Mouse (Mus musculus): ENCODE results near the gene Rpl5.

Gene Rpl5

DNA sequence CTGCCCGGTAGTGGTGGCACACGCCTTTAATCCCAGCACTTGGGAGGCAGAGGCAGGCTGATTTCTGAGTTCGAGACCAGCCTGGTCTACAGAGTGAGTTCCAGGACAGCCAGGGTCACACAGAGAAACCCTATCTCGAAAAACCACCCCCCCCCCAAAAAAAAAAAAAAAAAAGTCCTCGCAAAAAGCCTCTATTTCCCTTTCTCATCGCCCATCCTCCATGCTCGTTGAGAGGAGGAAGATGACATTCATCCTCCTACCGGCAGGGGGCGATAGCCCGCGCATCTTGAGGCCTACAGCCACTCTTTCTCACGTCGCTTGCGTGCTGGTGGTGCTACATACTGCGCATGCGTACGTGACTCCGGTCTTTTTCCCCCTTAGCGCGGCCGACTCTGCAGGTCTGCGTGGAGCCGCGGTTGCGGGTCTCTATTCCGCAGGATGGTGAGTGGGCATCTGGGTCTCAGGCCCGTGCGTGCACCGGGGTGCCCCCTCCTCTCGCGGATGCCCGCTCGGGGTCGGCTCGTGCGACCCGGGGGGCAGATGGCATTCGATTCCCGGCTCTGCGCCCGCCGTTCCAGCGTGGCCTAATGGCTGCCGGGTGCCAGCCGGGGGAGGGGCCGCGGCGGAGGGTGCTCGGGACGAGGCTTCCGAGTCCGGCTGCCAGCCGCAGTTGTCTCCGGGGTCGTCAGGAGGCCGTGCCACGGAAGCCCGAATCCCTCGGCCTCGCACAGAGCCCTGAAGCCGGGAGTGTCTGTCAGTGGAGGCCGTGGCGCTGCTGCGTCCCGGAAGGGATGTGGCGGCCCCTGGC is at the start of gene Rpl5:
Rpl5 (plus strand) TSS at position 297 of the 808 bp plus-strand sequence.
- POLR2A ChIA-PET = interaction anchor here (0.6 to 3.4 kb wide), 34 partner anchors 8 to 368 kb away, joined by 3 to 37 read pairs (median 4); partner anchors contain the start of genes Dr1 (in 1 of the 4) and Evi5 (in 1 of the 4)

DNA sequence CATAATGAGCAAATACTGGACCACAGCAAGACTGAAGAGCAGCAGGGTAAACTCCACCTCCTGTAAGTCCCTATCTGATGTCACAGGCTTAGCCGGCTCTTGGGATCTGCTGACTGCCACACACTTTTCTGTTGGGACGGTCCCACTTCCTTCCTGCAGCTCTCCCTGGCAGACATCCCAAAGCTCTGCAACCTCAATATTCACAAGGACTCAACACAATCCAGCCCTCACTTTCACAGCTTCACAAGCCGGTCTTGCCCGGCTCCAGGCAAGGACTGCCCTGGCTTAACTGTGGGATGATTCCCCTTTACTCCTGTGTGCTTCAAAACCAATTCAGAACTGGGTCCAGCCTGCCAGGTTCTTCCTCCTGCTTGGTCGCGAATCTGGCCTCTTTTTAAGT is 46.5 kb upstream of the Rpl5 start:
- ChIA-PET CTCF (interaction anchor here in 1 of 4 experiments (0.6 kb wide), 1 partner anchor 8 kb away, joined by 6 read pairs; no protein-coding TSS in a partner anchor), POLR2A (interaction anchor here in 3 of 4 experiments (0.6 to 2.3 kb wide), 10 partner anchors 7 to 190 kb away, joined by 3 to 9 read pairs (median 4); partner anchors contain the start of gene Rpl5 (in 1 of the 3))

More for the DNA sequence above, at the start of gene Rpl5:
- CTCF ChIA-PET = interaction anchor here in 2 of 4 experiments (0.5 to 1.0 kb wide), 3 partner anchors 32 to 534 kb away, joined by 3 to 4 read pairs (median 4); no protein-coding TSS in a partner anchor

- ChIA-PET POLR2A (interaction anchor here in 2 of 4 experiments (0.7 to 2.2 kb wide), 4 partner anchors 8 to 45 kb away, joined by 3 to 4 read pairs (median 4); partner anchors contain the start of gene Rpl5 (in 1 of the 2)), CTCF (interaction anchor here in 1 of 4 experiments (0.5 kb wide), 1 partner anchor 179 kb away, joined by 3 read pairs; no protein-coding TSS in a partner anchor)
Measured at GRCm38 (mm10) chr5:107854556-107854955, 45.7 kb upstream of the Rpl5 start.

GRCm38 (mm10) chr5:107855546-107855945 is 44.8 kb upstream of the Rpl5 start:
- ChIA-PET POLR2A (interaction anchor here in 2 of 4 experiments (0.6 to 2.2 kb wide), 6 partner anchors 9 to 187 kb away, joined by 3 to 4 read pairs (median 3); no protein-coding TSS in a partner anchor), CTCF (no interaction called here)

DNA sequence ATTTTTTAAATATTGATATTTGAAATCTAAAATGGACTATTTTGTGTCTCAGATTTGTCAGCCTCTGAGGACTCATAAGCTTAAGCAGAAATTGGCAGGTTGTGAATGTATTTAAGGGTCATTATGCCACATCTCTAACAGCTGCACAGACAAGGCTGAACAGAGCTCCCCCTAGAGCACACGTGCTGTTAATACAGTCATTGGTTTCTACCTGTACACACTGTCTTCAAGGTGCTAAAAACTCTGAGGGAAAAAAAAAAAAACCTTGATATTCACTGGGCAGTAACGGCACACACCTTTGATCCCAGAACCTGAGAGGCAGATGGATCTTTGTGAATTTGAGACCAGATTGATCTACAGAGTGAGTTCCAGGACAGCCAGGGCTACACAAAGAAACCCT is 41.3 kb upstream of the Rpl5 start:
- ChIA-PET CTCF (interaction anchor here (0.6 to 1.6 kb wide), 29 partner anchors 9 to 1085 kb away, joined by 3 to 16 read pairs (median 3); no protein-coding TSS in a partner anchor), POLR2A (interaction anchor here in 3 of 4 experiments (0.6 to 4.0 kb wide), 19 partner anchors 9 to 146 kb away, joined by 3 to 18 read pairs (median 4); partner anchors contain the start of gene Evi5 (in 1 of the 3))

DNA sequence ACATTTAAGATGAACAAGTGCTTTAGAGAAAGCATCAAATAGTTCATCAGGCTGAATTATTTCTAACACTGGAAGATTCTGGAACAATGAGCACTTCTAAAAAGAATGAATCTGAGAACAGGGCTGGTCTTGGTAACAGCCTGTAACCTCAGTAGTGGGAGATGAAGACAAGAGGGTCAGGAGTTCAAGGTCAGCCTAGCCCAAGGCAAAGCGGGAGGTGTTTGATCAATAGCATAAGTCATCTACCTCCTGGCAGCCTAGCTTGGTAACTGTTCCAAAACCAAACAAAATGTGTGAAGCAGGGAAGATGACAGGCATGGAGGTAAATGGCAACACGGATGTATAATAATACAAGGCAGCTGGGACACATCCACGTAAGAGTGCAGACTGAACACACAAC is 36.3 kb upstream of the Rpl5 start:
- CTCF ChIA-PET = no interaction called here

GRCm38 (mm10) chr5:107866127-107867126 is 33.9 kb upstream of the Rpl5 start:
- CTCF ChIA-PET = interaction anchor here in 3 of 4 experiments (0.6 to 0.9 kb wide), 3 partner anchors 8 to 1984 kb away, joined by 3 read pairs; partner anchors contain the start of gene Evi5 (in 1 of the 3)
- POLR2A ChIA-PET = interaction anchor here (0.6 to 3.9 kb wide), 17 partner anchors 9 to 268 kb away, joined by 3 to 14 read pairs (median 4); partner anchors contain the start of genes Evi5 (in 1 of the 4) and Rpl5 (in 1 of the 4)

More for the DNA sequence above, 36.3 kb upstream of the Rpl5 start:
- POLR2A ChIA-PET = interaction anchor here in 2 of 4 experiments (0.6 to 3.9 kb wide), 13 partner anchors 10 to 900 kb away, joined by 3 to 14 read pairs (median 3); partner anchors contain the start of genes Cdc7 (in 1 of the 2) and Evi5 (in 1 of the 2)

DNA sequence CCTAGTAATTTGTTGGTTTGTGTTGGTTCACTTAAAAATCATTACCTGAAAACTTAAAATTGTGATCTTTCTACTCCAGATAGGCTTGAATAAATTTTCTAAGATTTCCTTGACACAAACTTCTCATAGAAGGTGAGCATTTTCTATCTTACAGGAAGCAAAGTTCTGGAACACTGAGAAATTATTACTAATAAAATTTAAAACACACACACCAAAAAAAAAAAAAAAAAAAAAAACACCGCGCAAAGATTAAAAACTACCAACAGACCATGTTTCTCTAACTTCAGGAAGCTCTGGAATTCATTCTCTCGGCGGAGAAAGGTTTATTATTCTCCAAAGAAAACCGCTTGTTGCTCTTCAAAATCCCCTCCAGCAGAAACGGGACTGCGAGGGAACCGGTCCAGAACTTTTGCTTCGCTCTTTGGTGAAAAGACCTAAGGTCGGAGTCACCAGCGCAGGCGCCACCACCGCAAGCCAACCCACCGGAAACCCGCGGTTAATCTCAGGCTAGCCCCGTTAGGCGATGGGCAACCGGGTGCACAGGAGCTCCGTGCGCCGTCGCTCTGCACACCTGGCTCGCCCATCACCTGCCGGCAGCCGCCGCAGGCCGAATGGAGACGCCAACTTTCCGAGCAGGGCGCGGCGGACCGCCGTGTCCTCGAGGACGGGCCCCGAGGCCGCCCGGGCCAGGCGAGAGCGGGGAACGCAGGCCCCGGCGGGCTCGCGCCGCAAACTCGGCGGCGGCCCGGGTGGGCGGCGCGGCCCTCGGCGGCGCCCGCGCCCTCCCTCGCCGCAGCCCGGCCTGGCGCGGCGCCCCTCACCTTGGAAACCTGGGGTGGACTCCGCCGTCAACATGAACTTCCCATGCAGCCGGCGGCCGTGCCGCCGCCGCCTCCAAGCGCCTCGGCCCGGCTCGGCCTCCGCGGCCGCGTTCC is 32.1 kb upstream of the Rpl5 start:
- CTCF ChIA-PET = interaction anchor here in 3 of 4 experiments (0.5 to 2.1 kb wide), 6 partner anchors 9 to 180 kb away, joined by 3 to 16 read pairs (median 4); partner anchors contain the start of gene Rpl5 (in 1 of the 3)
- POLR2A ChIA-PET = interaction anchor here (0.7 to 2.8 kb wide), 33 partner anchors 9 to 579 kb away, joined by 3 to 28 read pairs (median 4); partner anchors contain the start of genes Mtf2 (in 1 of the 4) and Tgfbr3 (in 1 of the 4)

GRCm38 (mm10) chr5:107868905-107869424 is 31.3 kb upstream of the Rpl5 start:
- CTCF ChIA-PET = interaction anchor here in 3 of 4 experiments (0.5 to 2.1 kb wide), 6 partner anchors 10 to 181 kb away, joined by 3 to 16 read pairs (median 4); partner anchors contain the start of gene Rpl5 (in 1 of the 3)
- POLR2A ChIA-PET = interaction anchor here (0.7 to 2.8 kb wide), 35 partner anchors 9 to 580 kb away, joined by 3 to 28 read pairs (median 4); partner anchors contain the start of genes Mtf2 (in 1 of the 4), Tgfbr3 (in 1 of the 4) and Ube2d2b (in 1 of the 4)

- CTCF ChIA-PET = interaction anchor here in 2 of 4 experiments (1.4 to 2.1 kb wide), 4 partner anchors 11 to 12 kb away, joined by 3 to 16 read pairs (median 8); no protein-coding TSS in a partner anchor
- POLR2A ChIA-PET = interaction anchor here in 3 of 4 experiments (0.7 to 2.8 kb wide), 20 partner anchors 8 to 141 kb away, joined by 3 to 28 read pairs (median 5); partner anchors contain the start of gene Ube2d2b (in 1 of the 3)
Measured at GRCm38 (mm10) chr5:107869701-107870100, 30.6 kb upstream of the Rpl5 start.

- ChIA-PET POLR2A (interaction anchor here in 2 of 4 experiments (0.6 to 3.7 kb wide), 8 partner anchors 9 to 64 kb away, joined by 3 to 31 read pairs (median 3); no protein-coding TSS in a partner anchor), CTCF (interaction anchor here in 2 of 4 experiments (0.7 to 1.2 kb wide), 2 partner anchors 14 to 1299 kb away, joined by 3 to 5 read pairs; no protein-coding TSS in a partner anchor)
Measured at GRCm38 (mm10) chr5:107873330-107873729, 27.0 kb upstream of the Rpl5 start.

GRCm38 (mm10) chr5:107873886-107874302 is 26.4 kb upstream of the Rpl5 start:
- POLR2A ChIA-PET = interaction anchor here in 2 of 4 experiments (0.6 to 3.7 kb wide), 11 partner anchors 8 to 64 kb away, joined by 3 to 31 read pairs (median 3); no protein-coding TSS in a partner anchor
- CTCF ChIA-PET = interaction anchor here in 1 of 4 experiments (1.2 kb wide), 1 partner anchor 15 kb away, joined by 5 read pairs; no protein-coding TSS in a partner anchor

DNA sequence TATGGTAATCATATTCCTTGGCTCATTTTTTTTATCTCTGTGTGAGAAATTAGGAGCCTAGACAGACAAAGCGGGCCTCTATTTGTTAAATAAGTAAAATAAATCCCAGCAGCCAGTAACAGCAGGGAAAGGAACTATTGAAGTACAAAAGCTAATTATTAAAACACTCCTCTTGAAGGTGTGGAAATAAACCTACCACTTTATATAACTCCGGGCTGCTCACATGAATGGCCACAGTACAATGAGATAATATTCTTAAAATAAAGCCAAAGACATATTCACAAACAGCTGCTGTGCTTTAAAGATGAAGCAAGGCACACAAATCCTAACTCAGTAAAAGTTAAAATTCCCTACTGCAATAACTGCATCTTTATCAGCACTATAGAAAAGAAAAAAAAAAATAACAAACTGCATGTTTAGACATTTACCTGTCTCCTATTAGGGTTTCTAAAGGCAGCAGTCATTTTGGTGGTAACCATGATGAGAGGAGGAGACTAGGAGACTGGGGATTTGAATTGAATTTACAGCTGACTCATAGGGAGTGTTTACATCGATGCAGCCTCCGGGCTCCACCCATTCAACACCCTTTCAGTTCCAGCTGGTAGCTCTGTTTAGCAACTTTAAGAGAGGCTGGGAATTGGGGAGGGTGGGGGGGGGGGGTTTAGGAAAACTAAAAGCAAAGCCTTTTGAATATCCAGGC is 25.6 kb upstream of the Rpl5 start, which contains the start of gene Evi5:
Evi5 (minus strand) TSS at position 547 of the 700 bp plus-strand sequence.
- ChIA-PET CTCF (interaction anchor here in 1 of 4 experiments (0.6 to 0.7 kb wide), 6 partner anchors 8 to 734 kb away, joined by 3 to 5 read pairs (median 4); no protein-coding TSS in a partner anchor), POLR2A (interaction anchor here in 3 of 4 experiments (1.1 to 3.0 kb wide), 10 partner anchors 8 to 642 kb away, joined by 3 to 10 read pairs (median 3); no protein-coding TSS in a partner anchor)

- ChIA-PET POLR2A (interaction anchor here in 2 of 4 experiments (1.1 to 3.0 kb wide), 8 partner anchors 9 to 641 kb away, joined by 3 to 10 read pairs (median 3); no protein-coding TSS in a partner anchor), CTCF (interaction anchor here in 1 of 4 experiments (0.6 to 0.7 kb wide), 6 partner anchors 9 to 733 kb away, joined by 3 to 5 read pairs (median 4); no protein-coding TSS in a partner anchor)
Measured at GRCm38 (mm10) chr5:107875261-107875611, 25.1 kb upstream of the Rpl5 start.

Data from embryonic stem cell, embryonic (primary cell).